Mouse (Mus musculus): ENCODE results near the gene Tmem40.

Gene Tmem40

Small RNAs within 50 kb of the gene (microRNA-seq; reads per million reads assigned to microRNA genes)
- 0 to 0.12 reads per million in 2 experiments for gene Mir7660

Measured in adrenal gland (tissue).